Mouse (Mus musculus) bone marrow macrophage, adult 2 months (primary cell): ENCODE results near the gene Gm10401.

Experiments used
- CTCF ChIP-seq: IDR thresholded peaks from 2 replicates; pipeline ENCODE4 v1.5.1; 2012; ENCODE audit warnings: low read depth, mild to moderate bottlenecking, low read length, moderate library complexity
- POLR2A ChIP-seq: IDR thresholded peaks from 2 replicates; pipeline ENCODE4 v1.6.1; 2012; ENCODE audit warnings: mild to moderate bottlenecking, low read depth, low read length, borderline replicate concordance

DNA sequence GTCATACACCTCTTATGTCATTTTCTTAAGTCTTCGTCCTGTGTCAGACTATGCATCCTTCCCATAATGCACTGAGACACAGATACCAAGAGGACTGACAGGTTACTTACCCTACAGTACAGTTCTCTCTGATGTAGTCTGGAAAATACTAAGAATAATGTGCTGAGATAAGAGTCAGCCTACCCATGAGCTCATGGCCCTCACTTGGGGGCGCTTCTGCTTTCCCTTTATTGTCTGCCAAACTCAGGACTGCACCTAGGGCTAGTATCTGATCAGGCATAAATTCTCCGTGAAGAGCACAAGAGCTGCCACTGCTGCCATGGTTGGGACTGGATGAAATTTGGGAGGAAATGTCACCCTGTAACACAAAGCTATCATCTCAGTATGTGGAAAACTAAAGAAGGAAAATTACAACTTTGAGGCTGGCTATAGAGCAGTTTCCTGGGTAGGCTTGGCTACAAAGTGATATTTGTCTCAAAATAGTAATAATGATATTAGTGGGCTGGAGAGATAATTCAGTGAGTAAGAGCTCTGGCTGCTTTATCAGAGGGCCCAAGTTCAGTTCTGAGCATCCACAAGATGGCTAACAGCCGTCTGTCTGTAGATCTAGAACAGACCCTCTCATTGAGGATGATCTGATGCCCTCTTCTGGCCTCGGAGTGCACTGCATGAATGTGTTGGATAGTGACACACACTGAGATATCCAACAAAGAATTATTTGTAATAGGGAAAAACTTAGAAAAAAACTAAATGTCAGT, 21.8 kb downstream of the Gm10401 start:
- TF ChIP-seq CTCF = 0 out of 2 replicates have a peak, but pooled peaks have one; percentile 2
- no peak for TF ChIP-seq POLR2A
